Mouse (Mus musculus) limb, embryonic 10.5 days (tissue): ENCODE measurements around the gene Sugp1. TPM values are rescaled to one million over a fixed set of nuclear protein-coding genes. Genes with fewer than 3 reads are reported as not detected.
A peak's percentile ranks its signal among the peaks of the same experiment; 100 is the strongest.

Experiments used
- DNase-seq: peaks from one replicate; pipeline ENCODE4 v3.0.0-alpha.2; 2017; ENCODE audit warnings: low spot score
- H3K27ac ChIP-seq: fragments of 300-500 bp; sonication (generic); 2 replicates; pipeline ENCODE4 v1.5.1; 2016; ENCODE audit warnings: mild to moderate bottlenecking
- H3K27me3 ChIP-seq: fragments of 300-500 bp; sonication (generic); 2 replicates; pipeline ENCODE4 v1.6.1; 2016; ENCODE audit warnings: low read depth, mild to moderate bottlenecking; ENCODE audit not compliant: poor library complexity, severe bottlenecking
- H3K36me3 ChIP-seq: fragments of 300-500 bp; sonication (generic); 2 replicates; pipeline ENCODE4 v1.6.1; 2016; ENCODE audit warnings: mild to moderate bottlenecking, moderate library complexity
- H3K4me1 ChIP-seq: fragments of 300-500 bp; sonication (generic); 2 replicates; pipeline ENCODE4 v1.6.1; 2016
- H3K4me3 ChIP-seq: fragments of 300-500 bp; sonication (generic); 2 replicates; pipeline ENCODE4 v1.5.1; 2016; ENCODE audit warnings: mild to moderate bottlenecking, moderate library complexity
- H3K9me3 ChIP-seq: fragments of 300-500 bp; sonication (generic); replicated peaks from 2 replicates; pipeline ENCODE4 v1.6.1; 2016; ENCODE audit warnings: mild to moderate bottlenecking
- WGBS: fragments of 180-500 bp; shearing (Covaris S2); methylation state at CpG from one replicate; pipeline ENCODE4 v1.1.7; 2016; 5-methylcytosine and 5-hydroxymethylcytosine counted together
- polyA plus RNA-seq: library from polyadenylated mRNA; unstranded; fragments of >200 nt; fragmentation: Nextera tagmentation; extraction: Ambion mirVana; gene quantifications from 2 replicates; pipeline ENCODE4 v1.2.1, GENCODE M21; 2016

The Sugp1 gene
- polyA plus RNA-seq, 1 experiment from 2014 or later = 60.7 TPM

DNA sequence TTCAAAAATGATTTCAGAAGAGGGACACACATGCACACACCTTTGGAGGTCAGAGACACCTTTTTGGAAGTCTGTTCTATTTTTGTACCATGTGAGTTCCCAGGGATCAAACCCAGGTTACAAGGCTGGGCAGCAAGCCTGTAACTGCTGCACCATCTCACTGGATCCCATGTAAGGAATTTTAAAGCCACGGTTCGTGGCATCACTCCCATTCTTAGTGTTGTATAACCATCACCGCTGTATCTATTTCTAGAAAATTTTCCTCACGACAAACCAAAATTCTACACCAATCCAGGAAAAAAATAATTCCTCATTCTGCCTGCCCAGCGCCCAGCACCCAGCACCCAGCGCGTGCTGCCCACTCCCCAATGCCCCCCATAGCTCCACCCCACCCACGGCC is 56.7 kb downstream of the Sugp1 start:
- Histone ChIP-seq H3K4me1 (no peaks in the 10 kb centered on the region), H3K4me3 (no peak overlapping the region), H3K36me3 (no peaks in the 10 kb centered on the region), H3K27me3 (peaks cover 1% of the 10 kb centered on the region; the same call in 1 of the 2 replicates), H3K9me3 (0 out of 2 replicates have a peak, but pooled peaks cover 1% of the 10 kb centered on the region), H3K27ac (no peak overlapping the region)
- DNase-seq = no peak
- 75% methylated on average over 8 of the region's 8 CpGs for WGBS

DNA sequence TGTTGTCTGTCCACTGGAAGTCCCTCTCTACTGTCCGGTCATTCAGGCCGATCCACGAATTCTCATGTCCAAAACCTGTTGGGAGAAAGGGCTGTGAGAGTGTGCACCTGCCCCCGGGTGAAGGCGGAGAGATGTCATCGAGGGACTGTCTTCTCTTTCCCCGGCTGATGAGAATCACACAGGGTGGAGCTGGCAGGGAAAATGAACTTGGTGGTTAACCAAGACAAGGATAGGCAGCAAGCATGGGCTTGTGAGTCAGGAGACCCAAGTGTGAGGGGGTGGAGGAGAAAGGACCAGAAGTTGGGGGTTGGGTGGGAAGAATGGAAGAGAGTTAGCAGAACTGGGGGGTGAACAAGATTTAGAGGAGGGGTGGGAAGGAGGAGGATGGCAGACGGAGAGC is 57.6 kb downstream of the Sugp1 start:
- no peaks in the 10 kb centered on the region for H3K4me1 ChIP-seq
- H3K27me3 ChIP-seq = no peaks in the 10 kb centered on the region
- DNase-seq = no peak
- H3K27ac ChIP-seq = no peak overlapping the region
- WGBS = 88% methylated on average over 8 of the region's 8 CpGs
- H3K9me3 ChIP-seq = 0 out of 2 replicates have a peak, but pooled peaks cover 1% of the 10 kb centered on the region
- no peaks in the 10 kb centered on the region for H3K36me3 ChIP-seq
- no peak overlapping the region for H3K4me3 ChIP-seq

DNA sequence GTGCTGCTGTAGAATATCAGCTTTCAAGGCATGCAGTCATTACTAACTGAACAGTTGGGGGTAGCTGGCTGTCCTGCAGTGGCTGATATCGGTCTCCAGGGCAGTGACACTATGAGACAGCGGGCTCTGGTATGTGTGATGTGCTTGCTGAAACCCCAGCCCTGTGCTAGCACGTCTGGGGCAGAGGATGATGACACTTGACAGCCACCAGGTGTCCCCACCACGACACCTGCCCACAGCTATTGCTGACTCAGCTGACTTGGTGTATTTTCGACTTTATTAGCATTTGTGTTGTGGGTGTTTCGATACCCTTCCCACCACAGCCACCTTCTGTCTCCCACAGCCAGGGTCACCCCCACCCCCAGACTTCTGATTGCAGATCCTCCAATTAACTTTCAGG is 61.9 kb downstream of the Sugp1 start:
- Histone ChIP-seq H3K4me3 (no peak overlapping the region), H3K27me3 (peaks cover 25% of the 10 kb centered on the region), H3K27ac (no peak overlapping the region), H3K4me1 (no peaks in the 10 kb centered on the region), H3K36me3 (no peaks in the 10 kb centered on the region), H3K9me3 (no peaks in the 10 kb centered on the region)
- DNase-seq = no peak
- WGBS = 17% methylated on average over 6 of the region's 6 CpGs

DNA sequence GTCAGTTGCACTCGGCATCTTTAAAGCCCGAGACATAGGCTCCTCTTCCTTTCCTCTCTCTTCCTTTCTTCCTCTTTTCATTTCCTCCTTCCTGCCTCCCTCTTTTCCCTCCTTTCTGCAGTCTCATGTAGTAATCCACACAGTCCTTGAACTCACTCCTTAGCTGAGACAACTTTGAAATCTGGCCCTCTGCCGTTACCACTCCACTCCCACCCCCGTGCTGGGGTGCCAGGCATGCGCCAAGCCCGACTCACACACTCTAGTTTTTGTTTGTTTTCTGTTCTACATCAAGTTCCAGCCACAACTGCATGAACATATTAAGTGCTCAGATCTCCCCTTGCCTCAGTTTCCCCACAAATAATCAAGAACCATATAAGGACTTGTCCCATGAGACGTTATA is 62.3 kb downstream of the Sugp1 start:
- WGBS = 87% methylated on average over 7 of the region's 7 CpGs
- H3K4me3 ChIP-seq = no peak overlapping the region
- no peaks in the 10 kb centered on the region for H3K9me3 ChIP-seq

DNA sequence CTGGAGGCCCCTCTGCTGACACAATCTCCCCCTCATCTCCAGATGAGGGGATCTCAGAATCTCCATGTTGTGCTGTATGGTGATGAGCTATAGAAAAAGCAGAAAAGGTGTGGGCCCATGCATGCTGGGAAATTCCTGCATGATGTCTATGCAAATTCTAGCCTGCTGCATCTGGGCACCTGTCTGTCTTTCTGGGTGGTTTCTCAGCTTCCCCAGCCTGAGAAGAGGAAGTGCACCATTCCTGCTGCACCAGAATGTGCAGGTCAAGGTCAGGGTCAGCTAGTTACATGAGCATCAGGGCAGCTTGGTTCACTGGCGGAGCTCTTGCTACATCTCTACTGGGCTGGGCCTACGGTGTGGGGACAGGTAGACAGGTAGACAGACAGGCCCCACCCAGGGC is 67.8 kb downstream of the Sugp1 start:
- Histone ChIP-seq H3K9me3 (no peaks in the 10 kb centered on the region), H3K27ac (no peak overlapping the region), H3K4me1 (peaks cover 11% of the 10 kb centered on the region), H3K4me3 (no peak overlapping the region), H3K36me3 (no peaks in the 10 kb centered on the region), H3K27me3 (peaks cover 84% of the 10 kb centered on the region)
- 76% methylated on average over 2 of the region's 2 CpGs for WGBS
- no peak for DNase-seq

More for the DNA sequence above, 62.3 kb downstream of the Sugp1 start:
- Histone ChIP-seq H3K27me3 (peaks cover 29% of the 10 kb centered on the region), H3K4me1 (no peaks in the 10 kb centered on the region), H3K27ac (no peak overlapping the region), H3K36me3 (no peaks in the 10 kb centered on the region)
- DNase-seq = no peak

DNA sequence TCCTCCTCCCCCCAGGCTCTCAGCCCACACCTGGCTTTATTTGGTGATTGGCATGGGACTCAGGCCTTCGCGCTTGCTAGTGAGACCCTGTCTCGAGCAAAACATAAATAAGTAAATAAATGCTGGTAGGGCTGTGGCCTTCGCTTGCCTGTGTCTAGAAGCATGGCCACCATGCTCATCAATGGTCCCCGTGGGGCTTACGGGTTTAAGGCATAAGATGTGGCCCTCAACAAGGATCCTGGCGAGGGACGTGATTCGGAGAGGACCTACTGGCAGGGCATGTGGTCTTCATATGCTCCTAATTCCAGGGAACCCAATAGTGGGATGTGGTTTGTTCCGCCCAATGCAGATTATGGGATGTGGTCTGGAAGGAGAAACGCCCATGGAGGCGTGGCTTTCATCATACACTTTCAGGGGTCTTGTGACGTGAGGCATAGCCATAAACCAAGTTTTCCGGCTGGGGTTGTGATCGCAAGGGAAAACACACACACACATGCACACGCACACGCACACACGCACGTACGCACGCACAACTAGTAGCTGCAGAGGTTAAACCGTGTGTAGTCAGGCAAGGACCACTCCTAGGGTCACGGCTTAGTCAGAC is 68.7 kb downstream of the Sugp1 start:
- Histone ChIP-seq H3K4me1 (peaks cover 11% of the 10 kb centered on the region), H3K36me3 (no peaks in the 10 kb centered on the region), H3K4me3 (peak overlapping the region; percentile 15; the same call in 1 of the 2 replicates), H3K27ac (no peak overlapping the region), H3K27me3 (peaks cover 93% of the 10 kb centered on the region), H3K9me3 (no peaks in the 10 kb centered on the region)
- no peak for DNase-seq
- 51% methylated on average over 23 of the region's 23 CpGs for WGBS

DNA sequence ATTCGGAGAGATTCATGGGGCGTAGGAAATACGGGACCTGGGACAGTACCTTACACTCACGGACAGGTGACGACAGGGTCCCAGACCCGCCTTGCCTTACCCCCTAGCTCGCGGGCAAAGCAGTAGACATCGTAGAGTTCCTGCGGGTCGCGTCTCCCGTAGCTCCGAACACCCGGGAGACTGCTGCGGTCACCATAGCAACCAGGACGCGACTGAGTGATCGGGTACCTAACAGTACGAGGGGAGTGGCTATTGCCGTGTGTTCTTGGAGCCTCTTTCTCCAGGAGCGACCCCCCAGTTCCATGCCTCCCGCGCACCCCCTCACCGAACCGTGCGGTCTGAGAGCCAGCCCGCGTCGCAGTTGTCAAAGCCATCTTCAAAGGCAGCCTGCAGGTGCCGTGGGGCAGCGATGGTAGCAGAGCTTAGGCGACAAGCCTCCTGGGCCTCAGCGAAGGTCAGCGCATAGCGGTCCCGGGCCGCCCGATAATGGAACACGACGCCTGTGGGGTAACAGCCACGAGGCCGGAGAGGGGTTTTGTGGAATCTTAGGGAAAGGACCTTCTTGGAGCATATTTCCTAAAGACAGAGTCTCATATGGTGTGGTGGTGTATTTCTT is 69.9 kb downstream of the Sugp1 start:
- H3K4me3 ChIP-seq = peak overlapping the region; percentile 19; the same call in 1 of the 2 replicates
- H3K36me3 ChIP-seq = no peaks in the 10 kb centered on the region
- no peak for DNase-seq
- 8% methylated on average over 43 of the region's 43 CpGs for WGBS
- H3K9me3 ChIP-seq = no peaks in the 10 kb centered on the region
- no peak overlapping the region for H3K27ac ChIP-seq
- peaks cover 11% of the 10 kb centered on the region for H3K4me1 ChIP-seq
- H3K27me3 ChIP-seq = peaks cover 100% of the 10 kb centered on the region

DNA sequence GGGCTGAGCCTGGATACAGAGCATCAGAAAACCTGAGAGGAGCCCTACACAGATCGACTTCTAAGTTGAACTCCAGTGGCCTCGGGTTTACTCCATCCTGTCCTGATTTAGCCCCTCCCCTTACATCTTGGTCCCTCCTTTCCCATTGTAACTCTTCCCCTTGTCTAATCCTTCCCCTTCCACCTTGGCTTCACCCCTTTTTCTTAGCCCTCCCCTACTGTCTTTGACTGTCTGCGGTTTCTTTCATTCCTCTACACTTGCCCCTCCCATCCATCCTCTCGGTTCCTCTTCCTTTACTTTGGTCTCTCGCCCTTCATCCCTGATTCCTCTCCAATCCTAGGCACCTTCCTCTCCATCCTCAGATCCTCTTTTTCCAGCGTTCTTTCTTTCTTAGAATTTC is 71.9 kb downstream of the Sugp1 start:
- WGBS = 23% methylated on average over 6 of the region's 6 CpGs
- no peak for DNase-seq

DNA sequence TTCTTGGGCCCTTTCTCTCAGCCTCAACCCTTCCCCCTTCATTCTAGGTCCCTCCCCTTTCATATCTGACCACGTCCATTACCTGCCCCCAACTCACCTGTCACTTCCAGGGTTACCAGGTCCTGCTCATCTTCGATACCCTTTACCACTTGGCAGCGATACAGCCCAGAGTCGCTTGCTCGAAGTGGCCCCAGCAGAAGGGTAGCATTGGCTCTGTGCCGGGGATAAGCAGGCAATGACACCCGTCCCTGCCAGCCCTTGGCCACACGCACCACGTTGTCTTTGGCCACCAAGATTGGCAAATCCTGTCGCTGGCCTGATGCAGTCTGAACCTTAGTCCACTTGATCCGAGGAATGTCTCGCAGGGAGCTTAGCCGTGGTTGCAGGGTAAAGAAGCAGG is 72.3 kb downstream of the Sugp1 start:
- H3K36me3 ChIP-seq = no peaks in the 10 kb centered on the region
- no peak overlapping the region for H3K27ac ChIP-seq
- no peak for DNase-seq
- peaks cover 11% of the 10 kb centered on the region for H3K4me1 ChIP-seq
- WGBS = 69% methylated on average over 13 of the region's 13 CpGs
- peaks cover 100% of the 10 kb centered on the region for H3K27me3 ChIP-seq
- H3K9me3 ChIP-seq = no peaks in the 10 kb centered on the region
- H3K4me3 ChIP-seq = no peak overlapping the region

More for the DNA sequence above, 71.9 kb downstream of the Sugp1 start:
- Histone ChIP-seq H3K4me3 (no peak overlapping the region), H3K27me3 (peaks cover 100% of the 10 kb centered on the region), H3K27ac (no peak overlapping the region), H3K9me3 (no peaks in the 10 kb centered on the region), H3K36me3 (no peaks in the 10 kb centered on the region), H3K4me1 (peaks cover 11% of the 10 kb centered on the region)

DNA sequence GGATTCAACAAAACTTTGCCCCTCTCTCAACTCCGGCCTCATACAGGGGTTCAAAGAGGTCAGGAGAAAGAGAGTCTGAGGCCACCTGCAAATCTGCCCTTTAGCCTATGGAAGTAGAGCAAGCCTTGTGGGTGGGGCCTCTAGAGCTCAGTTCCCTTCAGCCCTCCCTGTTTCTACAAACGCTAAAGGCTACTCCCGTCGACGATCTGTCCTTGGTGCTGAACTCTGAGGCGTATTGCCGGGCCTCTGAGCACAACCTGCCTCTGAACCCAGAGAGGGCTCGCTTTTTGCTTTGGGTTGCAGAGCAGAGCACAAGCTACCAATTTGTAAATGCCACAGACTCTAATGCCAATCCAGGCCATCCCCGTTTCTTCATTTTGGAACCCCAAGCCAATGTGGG is 75.0 kb downstream of the Sugp1 start:
- 6% methylated on average over 9 of the region's 9 CpGs for WGBS
- Histone ChIP-seq H3K4me3 (no peak overlapping the region), H3K9me3 (no peaks in the 10 kb centered on the region), H3K27me3 (peaks cover 95% of the 10 kb centered on the region), H3K36me3 (no peaks in the 10 kb centered on the region), H3K4me1 (peaks cover 9% of the 10 kb centered on the region), H3K27ac (no peak overlapping the region)
- DNase-seq = peak; percentile 66

DNA sequence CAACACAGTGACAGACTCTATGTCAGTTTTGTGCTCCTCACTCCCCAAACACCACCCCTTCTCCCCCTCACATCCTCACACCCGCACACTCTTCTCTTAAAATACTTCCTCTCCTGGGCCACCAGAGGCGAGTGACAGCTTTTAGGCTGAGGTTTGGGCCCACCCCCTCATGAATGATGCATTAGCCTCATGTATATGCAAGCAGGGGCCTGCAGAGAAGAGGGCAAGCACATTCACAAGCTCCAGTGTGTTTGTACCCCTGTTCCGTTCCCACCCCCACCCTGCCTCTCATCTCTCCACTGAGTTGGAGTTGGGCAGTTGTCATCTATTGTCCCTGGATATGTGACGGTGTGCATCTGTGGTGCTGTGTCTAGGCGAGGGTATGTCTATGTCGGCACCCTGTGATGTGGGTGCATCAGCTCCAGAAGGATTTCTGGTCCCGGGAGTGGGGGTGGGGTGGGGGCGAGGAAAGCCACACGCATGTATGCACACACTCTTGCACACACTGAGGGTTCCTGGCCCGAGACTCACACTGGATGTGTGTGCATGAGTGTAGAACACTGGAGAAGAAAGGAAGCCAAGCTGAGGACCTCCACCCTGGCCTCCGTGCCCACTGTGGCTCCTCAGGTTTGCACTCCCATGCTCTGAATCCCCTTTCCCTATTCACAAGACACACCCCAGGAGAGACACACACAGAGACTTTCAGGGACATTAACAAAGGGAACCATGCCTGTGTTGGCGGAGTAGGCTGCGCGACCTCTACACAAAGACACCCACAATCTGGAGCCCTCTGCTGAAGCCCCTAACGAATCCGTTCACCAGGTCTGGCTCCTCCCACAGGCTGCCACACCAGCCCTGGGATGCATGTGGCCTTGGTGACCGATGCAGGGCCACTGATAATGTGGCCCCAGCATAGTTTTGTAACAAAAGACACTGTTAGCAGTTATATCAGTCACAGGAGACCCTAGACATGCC is 76.4 kb downstream of the Sugp1 start:
- Histone ChIP-seq H3K36me3 (no peaks in the 10 kb centered on the region), H3K4me3 (no peak overlapping the region), H3K9me3 (no peaks in the 10 kb centered on the region), H3K27me3 (peaks cover 84% of the 10 kb centered on the region), H3K27ac (no peak overlapping the region), H3K4me1 (peaks cover 7% of the 10 kb centered on the region)
- 14% methylated on average over 17 of the region's 17 CpGs for WGBS
- DNase-seq = no peak

DNA sequence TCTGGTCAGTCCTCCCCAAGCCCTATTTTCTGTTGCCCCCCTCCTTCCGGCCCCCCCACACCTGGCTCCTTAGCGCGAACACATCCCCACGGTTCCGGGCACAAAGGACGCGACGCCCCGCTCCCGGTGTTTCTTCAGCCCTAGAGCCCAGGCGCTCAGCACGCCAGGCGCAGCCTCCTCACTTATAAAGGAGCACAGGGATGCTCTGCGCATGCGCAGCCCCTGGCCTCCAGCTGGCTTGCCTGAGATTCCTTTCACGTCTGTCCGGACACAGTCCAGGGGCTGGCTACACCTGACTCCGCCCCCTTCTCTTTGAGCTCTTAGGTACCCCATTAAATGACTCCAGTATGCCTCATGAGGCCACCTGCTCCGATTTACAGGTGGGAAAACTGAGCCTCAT is 78.1 kb downstream of the Sugp1 start, which contains the start of gene Ncan:
TSS of gene Ncan (minus strand) at position 207 of the 400 bp plus-strand sequence.
- H3K9me3 ChIP-seq = no peaks in the 10 kb centered on the region
- H3K36me3 ChIP-seq = no peaks in the 10 kb centered on the region
- H3K4me1 ChIP-seq = peaks cover 7% of the 10 kb centered on the region
- H3K4me3 ChIP-seq = peak within 1 kb of the TSS; percentile 38
- peaks cover 74% of the 10 kb centered on the region for H3K27me3 ChIP-seq
- peak; percentile 86 for DNase-seq
- no peak within 1 kb of the TSS for H3K27ac ChIP-seq
- WGBS = 3% methylated on average over 19 of the region's 19 CpGs
